Mouse (Mus musculus) spleen, adult 2 months (tissue): ENCODE data around the gene Dhcr7. TPM values are rescaled to one million over a fixed set of nuclear protein-coding genes. Genes with fewer than 3 reads are reported as not detected.

ENCODE experiments used
- DNase-seq, 2 experiments: peaks; one replicate each; pipeline versions ENCODE4 v3.0.0 to v3.0.0-alpha.2; 2012 to 2021; ENCODE audit warnings: low spot score in 2 of 2, low read depth in 1 of 2
- H3K27ac ChIP-seq: fragments of 200-500 bp; 2 replicates; pipeline ENCODE4 v1.5.1; 2012; ENCODE audit warnings: low read length, inconsistent platforms; ENCODE audit not compliant: insufficient read depth
- H3K27me3 ChIP-seq: fragments of 200-500 bp; 2 replicates; pipeline ENCODE4 v1.6.1; 2012; ENCODE audit warnings: mild to moderate bottlenecking, moderate library complexity, low read length, inconsistent platforms; ENCODE audit not compliant: control insufficient read depth, insufficient read depth
- H3K36me3 ChIP-seq: fragments of 200-500 bp; 2 replicates; pipeline ENCODE4 v1.6.1; 2012; ENCODE audit warnings: mild to moderate bottlenecking, low read length, inconsistent platforms; ENCODE audit not compliant: control insufficient read depth, insufficient read depth
- H3K4me1 ChIP-seq: fragments of 200-500 bp; 2 replicates; pipeline ENCODE4 v1.6.1; 2011; ENCODE audit warnings: inconsistent platforms; ENCODE audit not compliant: control insufficient read depth, insufficient read depth, insufficient read length
- H3K4me3 ChIP-seq: fragments of 200-500 bp; 2 replicates; pipeline ENCODE4 v1.5.1; 2011; ENCODE audit warnings: mild to moderate bottlenecking, inconsistent platforms; ENCODE audit not compliant: insufficient read depth, insufficient read length; ENCODE audit errors: extremely low read depth
- CTCF ChIP-seq: fragments of 200-500 bp; IDR thresholded peaks from 2 replicates; pipeline ENCODE4 v1.5.1; 2011; ENCODE audit warnings: mild to moderate bottlenecking, inconsistent platforms; ENCODE audit not compliant: insufficient read depth, insufficient read length, insufficient replicate concordance; ENCODE audit errors: extremely low read depth
- POLR2A ChIP-seq: fragments of 200-500 bp; IDR thresholded peaks from 2 replicates; pipeline ENCODE4 v1.6.1; 2011; ENCODE audit warnings: low read depth, low read length, inconsistent platforms
- WGBS: fragments of 180-500 bp; shearing (Covaris S2); methylation state at CpG from one replicate; pipeline ENCODE4 v1.1.7; 2018; 5-methylcytosine and 5-hydroxymethylcytosine counted together
- polyA plus RNA-seq: library from polyadenylated mRNA; depleted of rRNA; stranded (reverse); fragments of >200 nt; gene quantifications from 2 replicates; pipeline ENCODE4 v1.2.3, GENCODE M21; 2012

Dhcr7 gene
- polyA plus RNA-seq, 1 experiment, result 42.0 TPM

GRCm38 (mm10) chr7:143792336-143792985 lies 30.5 kb upstream of the Dhcr7 start:
- Histone ChIP-seq H3K4me1 (no peaks in the 10 kb centered on the region; the same call in 1 of the 2 replicates), H3K4me3 (no peak overlapping the region), H3K27me3 (no peaks in the 10 kb centered on the region), H3K36me3 (peaks cover 4% of the 10 kb centered on the region; the same call in 1 of the 2 replicates), H3K27ac (no peak overlapping the region)
- TF ChIP-seq POLR2A, result no peak
- TF ChIP-seq CTCF, result no peak
- DNase-seq, result no peak
- 75% methylated on average over 6 of the region's 6 CpGs for WGBS

GRCm38 (mm10) chr7:143793121-143793520 lies 29.8 kb upstream of the Dhcr7 start:
- Histone ChIP-seq H3K4me3 (no peak overlapping the region), H3K4me1 (no peaks in the 10 kb centered on the region; the same call in 1 of the 2 replicates), H3K27me3 (no peaks in the 10 kb centered on the region), H3K36me3 (peaks cover 9% of the 10 kb centered on the region; the same call in 1 of the 2 replicates), H3K27ac (no peak overlapping the region)
- WGBS, result 47% methylated on average over 4 of the region's 4 CpGs
- TF ChIP-seq POLR2A, result no peak
- TF ChIP-seq CTCF, result peak; percentile 45; the same call in 1 of the 2 replicates
- peak; percentile 58 to 77 for DNase-seq

GRCm38 (mm10) chr7:143798783-143799182 lies 24.2 kb upstream of the Dhcr7 start:
- no peak overlapping the region for H3K4me3 ChIP-seq
- TF ChIP-seq CTCF (no peak), POLR2A (no peak)
- H3K4me1 ChIP-seq, result no peaks in the 10 kb centered on the region
- no peaks in the 10 kb centered on the region for H3K27me3 ChIP-seq
- no peak for DNase-seq
- no peak overlapping the region for H3K27ac ChIP-seq
- peaks cover 28% of the 10 kb centered on the region for H3K36me3 ChIP-seq
- WGBS, result 86% methylated on average over 4 of the region's 4 CpGs

GRCm38 (mm10) chr7:143800770-143801169 lies 22.2 kb upstream of the Dhcr7 start:
- WGBS, result 94% methylated on average over 1 of the region's 1 CpGs
- no peaks in the 10 kb centered on the region for H3K4me1 ChIP-seq
- no peak overlapping the region for H3K27ac ChIP-seq
- H3K27me3 ChIP-seq, result no peaks in the 10 kb centered on the region
- no peak for DNase-seq
- H3K36me3 ChIP-seq, result peaks cover 28% of the 10 kb centered on the region
- H3K4me3 ChIP-seq, result no peak overlapping the region
- TF ChIP-seq CTCF, result no peak
- no peak for TF ChIP-seq POLR2A

GRCm38 (mm10) chr7:143801195-143802065 lies 21.5 kb upstream of the Dhcr7 start:
- 89% methylated on average over 8 of the region's 8 CpGs for WGBS
- no peak overlapping the region for H3K4me3 ChIP-seq
- no peak for DNase-seq
- peaks cover 29% of the 10 kb centered on the region for H3K36me3 ChIP-seq
- no peaks in the 10 kb centered on the region for H3K4me1 ChIP-seq
- no peak overlapping the region for H3K27ac ChIP-seq
- no peak for TF ChIP-seq CTCF
- TF ChIP-seq POLR2A, result no peak
- H3K27me3 ChIP-seq, result no peaks in the 10 kb centered on the region

- WGBS, result 84% methylated on average over 5 of the region's 5 CpGs
- no peak for DNase-seq
- Histone ChIP-seq H3K4me3 (no peak overlapping the region), H3K36me3 (peaks cover 32% of the 10 kb centered on the region), H3K4me1 (no peaks in the 10 kb centered on the region), H3K27me3 (no peaks in the 10 kb centered on the region), H3K27ac (no peak overlapping the region)
- TF ChIP-seq CTCF (no peak), POLR2A (no peak)
Measured at GRCm38 (mm10) chr7:143805199-143805624, 17.7 kb upstream of the Dhcr7 start.
